Mouse (Mus musculus): ENCODE results near the gene Stxbp1.

Stxbp1 gene

GRCm38 (mm10) chr2:32795748-32796418, 51.2 kb downstream of the Stxbp1 start:
- CTCF ChIA-PET = interaction anchor here in 2 of 4 experiments (0.7 to 1.4 kb wide), 3 partner anchors 17 to 391 kb away, joined by 3 to 4 read pairs (median 3); partner anchors contain the start of gene Tor2a (in 1 of the 2)

GRCm38 (mm10) chr2:32791297-32791696, 55.7 kb downstream of the Stxbp1 start:
- CTCF ChIA-PET = interaction anchor here in 2 of 4 experiments (0.6 to 0.7 kb wide), 2 partner anchors 30 to 66 kb away, joined by 3 read pairs; no protein-coding TSS in a partner anchor
- POLR2A ChIA-PET = interaction anchor here in 1 of 4 experiments (1.5 kb wide), 1 partner anchor 13 kb away, joined by 4 read pairs; no protein-coding TSS in a partner anchor

More at GRCm38 (mm10) chr2:32795748-32796418, 51.2 kb downstream of the Stxbp1 start:
- POLR2A ChIA-PET = interaction anchor here in 1 of 4 experiments (0.8 to 1.6 kb wide), 3 partner anchors 11 to 168 kb away, joined by 3 read pairs; no protein-coding TSS in a partner anchor

- POLR2A ChIA-PET = interaction anchor here in 2 of 4 experiments (1.1 to 2.9 kb wide), 7 partner anchors 9 to 218 kb away, joined by 3 to 11 read pairs (median 3); partner anchors contain the start of gene Dpm2 (in 1 of the 2)
- CTCF ChIA-PET = interaction anchor here in 3 of 4 experiments (1.0 to 4.4 kb wide), 11 partner anchors 9 to 140 kb away, joined by 3 to 24 read pairs (median 8); partner anchors contain the start of gene Tor2a (in 1 of the 3)
Observed at GRCm38 (mm10) chr2:32788581-32788980, 58.5 kb downstream of the Stxbp1 start.

DNA sequence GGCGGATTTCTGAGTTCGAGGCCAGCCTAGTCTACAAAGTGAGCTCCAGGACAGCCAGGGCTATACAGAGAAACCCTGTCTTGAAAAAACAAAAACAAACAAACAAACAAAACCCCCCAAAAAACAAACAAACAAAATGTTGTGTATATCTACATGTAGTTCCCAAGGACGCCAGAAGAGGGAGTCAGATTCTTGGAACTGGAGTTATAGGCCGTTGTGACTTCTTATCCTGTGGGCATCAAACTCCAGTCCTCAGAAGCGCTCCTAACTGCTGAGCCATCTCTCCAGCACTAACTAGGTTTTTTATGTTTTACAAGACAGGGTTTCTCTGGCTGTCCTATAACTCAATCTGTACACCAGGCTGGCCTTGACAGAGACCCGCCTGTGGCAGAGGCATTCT, 59.9 kb downstream of the Stxbp1 start:
- POLR2A ChIA-PET = interaction anchor here in 3 of 4 experiments (0.6 to 2.9 kb wide), 17 partner anchors 13 to 471 kb away, joined by 3 to 11 read pairs (median 3); partner anchors contain the start of gene Dpm2 (in 1 of the 3)

GRCm38 (mm10) chr2:32784048-32784681, 62.9 kb downstream of the Stxbp1 start, which contains the start of gene Cfap157:
Gene Cfap157 (minus strand): TSS chr2:32784428.
- POLR2A ChIA-PET = interaction anchor here in 2 of 4 experiments (0.5 to 2.6 kb wide), 9 partner anchors 10 to 1978 kb away, joined by 3 to 9 read pairs (median 4); partner anchors contain the start of genes Lrsam1 (in 1 of the 2) and Rpl12 (in 1 of the 2)
- CTCF ChIA-PET = interaction anchor here (0.6 to 2.8 kb wide), 10 partner anchors 13 to 209 kb away, joined by 3 to 9 read pairs (median 3); partner anchors contain the start of gene Pip5kl1 (in 1 of the 4)

More for the DNA sequence above, 59.9 kb downstream of the Stxbp1 start:
- CTCF ChIA-PET = interaction anchor here (0.6 to 4.4 kb wide), 40 partner anchors 8 to 504 kb away, joined by 3 to 24 read pairs (median 4); partner anchors contain the start of gene Tor2a (in 1 of the 4)

- CTCF ChIA-PET = interaction anchor here (0.7 to 5.2 kb wide), 43 partner anchors 10 to 682 kb away, joined by 3 to 98 read pairs (median 5); partner anchors contain the start of genes Tor2a (in 2 of the 4) and 9430097D07Rik (in 1 of the 4)
- POLR2A ChIA-PET = interaction anchor here (0.5 to 2.1 kb wide), 27 partner anchors 11 to 676 kb away, joined by 3 to 14 read pairs (median 3); partner anchors contain the start of genes Tor2a (in 2 of the 4), Cdk9 (in 1 of the 4), Fpgs (in 1 of the 4) and Garnl3 (in 1 of the 4)
Observed at GRCm38 (mm10) chr2:32781710-32782109, 65.3 kb downstream of the Stxbp1 start.

DNA sequence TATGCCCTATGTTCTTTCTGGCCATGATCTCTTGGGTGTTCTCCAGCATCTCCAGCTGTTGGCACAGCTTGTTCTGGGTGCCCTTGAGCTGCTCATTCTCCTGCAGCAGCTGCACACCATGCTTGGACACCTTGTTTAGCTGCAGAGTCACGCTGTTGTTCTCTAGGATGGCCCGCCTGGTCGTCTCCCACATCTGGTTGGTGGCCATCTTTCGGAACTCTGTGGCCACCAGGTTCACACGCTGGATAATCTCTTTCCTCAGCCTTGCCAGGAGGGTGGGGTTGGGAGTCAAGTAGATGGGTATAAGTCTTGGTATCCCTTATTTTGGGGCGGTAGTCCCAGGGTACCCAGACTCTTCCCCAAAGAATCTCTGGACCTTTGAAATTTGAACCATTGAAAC, 67.3 kb downstream of the Stxbp1 start:
- CTCF ChIA-PET = interaction anchor here (0.5 to 5.2 kb wide), 45 partner anchors 8 to 570 kb away, joined by 3 to 98 read pairs (median 5); partner anchors contain the start of genes Tor2a (in 2 of the 4) and Pip5kl1 (in 1 of the 4)
- POLR2A ChIA-PET = interaction anchor here in 3 of 4 experiments (0.7 to 2.3 kb wide), 13 partner anchors 8 to 182 kb away, joined by 3 to 10 read pairs (median 4); partner anchors contain the start of genes Lrsam1 (in 3 of the 3) and Rpl12 (in 3 of the 3)

DNA sequence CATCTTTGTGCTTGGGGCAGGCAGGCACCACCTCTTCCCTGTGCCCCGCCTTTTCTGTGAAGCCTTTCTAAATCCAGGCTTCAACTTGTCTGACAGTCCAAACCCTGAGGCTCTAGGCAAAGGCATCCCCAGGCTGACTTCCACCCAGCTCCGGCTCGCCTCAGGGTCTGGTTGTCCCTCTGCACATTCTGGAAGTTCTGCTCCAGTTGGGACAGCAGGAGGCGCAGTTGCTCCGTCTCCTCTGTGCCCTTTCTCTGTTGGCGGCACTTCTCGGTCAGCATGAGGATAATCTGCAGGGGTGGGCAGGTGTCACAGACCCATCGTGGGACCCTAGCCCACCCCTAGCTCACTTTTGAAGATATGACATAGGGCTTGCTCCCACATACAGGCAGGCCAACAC, 67.9 kb downstream of the Stxbp1 start:
- ChIA-PET POLR2A (interaction anchor here in 3 of 4 experiments (0.7 to 2.3 kb wide), 22 partner anchors 16 to 184 kb away, joined by 3 to 9 read pairs (median 3); partner anchors contain the start of genes Lrsam1 (in 2 of the 3), Rpl12 (in 2 of the 3), Cdk9 (in 1 of the 3) and Tor2a (in 1 of the 3)), CTCF (interaction anchor here (0.5 to 5.2 kb wide), 72 partner anchors 9 to 623 kb away, joined by 3 to 98 read pairs (median 4); partner anchors contain the start of genes Tor2a (in 3 of the 4), Cdk9 (in 1 of the 4) and Garnl3 (in 1 of the 4))

DNA sequence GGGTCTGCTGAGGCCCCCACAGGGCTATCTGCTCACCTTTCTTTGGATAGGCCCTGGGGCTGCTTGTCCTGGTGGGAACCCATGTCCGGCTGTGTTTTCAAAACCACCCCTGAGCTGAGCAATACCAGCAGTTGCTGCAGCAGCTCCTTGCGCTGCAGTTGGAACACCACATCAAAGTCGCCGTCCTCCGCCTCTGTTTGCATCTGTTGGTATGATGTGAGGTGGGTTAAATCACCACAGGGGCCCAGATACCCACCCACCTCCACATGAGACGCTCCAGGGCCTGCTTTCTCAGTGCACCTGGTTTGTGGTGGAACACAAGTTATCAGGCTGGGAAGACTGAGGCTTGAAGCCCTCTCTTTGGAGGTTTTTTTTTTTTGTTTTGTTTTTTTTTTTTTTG, 69.0 kb downstream of the Stxbp1 start:
- ChIA-PET POLR2A (interaction anchor here in 2 of 4 experiments (0.9 to 2.3 kb wide), 7 partner anchors 21 to 184 kb away, joined by 3 to 6 read pairs (median 3); partner anchors contain the start of genes Lrsam1 (in 1 of the 2), Rpl12 (in 1 of the 2) and Tor2a (in 1 of the 2)), CTCF (interaction anchor here (0.5 to 5.2 kb wide), 17 partner anchors 8 to 624 kb away, joined by 3 to 98 read pairs (median 8); partner anchors contain the start of gene Tor2a (in 1 of the 4))

- CTCF ChIA-PET = interaction anchor here in 1 of 4 experiments (1.7 to 1.8 kb wide), 2 partner anchors 68 to 83 kb away, joined by 5 to 7 read pairs; no protein-coding TSS in a partner anchor
- POLR2A ChIA-PET = interaction anchor here in 3 of 4 experiments (0.6 to 1.5 kb wide), 7 partner anchors 9 to 132 kb away, joined by 3 to 6 read pairs (median 3); partner anchors contain the start of gene Eng (in 1 of the 3)
Observed at GRCm38 (mm10) chr2:32776192-32776591, 70.9 kb downstream of the Stxbp1 start.

- CTCF ChIA-PET = interaction anchor here in 3 of 4 experiments (0.5 to 2.5 kb wide), 15 partner anchors 11 to 192 kb away, joined by 3 to 7 read pairs (median 4); partner anchors contain the start of gene Tor2a (in 2 of the 3)
Observed at GRCm38 (mm10) chr2:32775359-32776074, 71.5 kb downstream of the Stxbp1 start, which contains the start of the genes Ttc16 and Ptrh1. Gene Ttc16 (minus strand): TSS chr2:32775633. Gene Ptrh1 (plus strand): TSS chr2:32775786.

DNA sequence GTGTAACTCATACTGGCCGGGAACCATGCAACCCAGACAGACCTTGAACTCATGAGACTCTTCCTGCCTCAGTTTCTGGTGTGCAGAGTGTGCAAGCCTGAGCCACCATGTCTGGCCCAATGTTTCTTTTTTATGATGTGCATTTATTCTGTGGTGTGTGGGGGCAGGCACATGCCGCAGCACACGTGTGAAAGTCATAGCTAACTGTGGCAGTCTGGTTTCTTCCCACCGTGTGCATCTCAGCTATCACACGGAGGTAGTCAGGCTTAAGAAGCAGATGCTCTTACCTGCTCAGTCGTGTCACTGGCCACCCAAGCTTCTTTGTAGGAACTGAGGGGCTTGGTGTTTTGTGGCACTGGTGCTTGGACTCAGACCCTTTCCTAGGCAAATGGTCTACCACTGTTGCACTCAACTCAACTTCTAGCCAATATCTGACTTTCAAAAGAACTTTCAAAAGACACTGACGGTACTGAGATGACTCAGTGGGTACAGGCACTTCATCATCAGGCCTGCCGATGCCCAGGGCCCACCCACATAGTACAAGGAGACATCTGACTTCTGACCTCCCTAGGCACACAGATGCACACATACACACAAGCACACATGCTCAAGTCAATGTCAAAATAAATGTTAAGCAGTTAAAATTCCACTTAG, 74.3 kb downstream of the Stxbp1 start:
- ChIA-PET POLR2A (interaction anchor here in 1 of 4 experiments (1.0 to 1.3 kb wide), 3 partner anchors 26 to 185 kb away, joined by 3 to 5 read pairs (median 5); partner anchors contain the start of gene St6galnac4), CTCF (interaction anchor here (0.5 to 2.1 kb wide), 6 partner anchors 15 to 135 kb away, joined by 3 to 12 read pairs (median 3); partner anchors contain the start of gene Tor2a (in 1 of the 4))

More at GRCm38 (mm10) chr2:32775359-32776074, 71.5 kb downstream of the Stxbp1 start, which contains the start of the genes Ttc16 and Ptrh1:
- POLR2A ChIA-PET = interaction anchor here in 3 of 4 experiments (0.5 to 1.8 kb wide), 22 partner anchors 8 to 852 kb away, joined by 3 to 6 read pairs (median 4); partner anchors contain the start of genes Lrsam1 (in 3 of the 3), Rpl12 (in 3 of the 3) and Tor2a (in 1 of the 3)

DNA sequence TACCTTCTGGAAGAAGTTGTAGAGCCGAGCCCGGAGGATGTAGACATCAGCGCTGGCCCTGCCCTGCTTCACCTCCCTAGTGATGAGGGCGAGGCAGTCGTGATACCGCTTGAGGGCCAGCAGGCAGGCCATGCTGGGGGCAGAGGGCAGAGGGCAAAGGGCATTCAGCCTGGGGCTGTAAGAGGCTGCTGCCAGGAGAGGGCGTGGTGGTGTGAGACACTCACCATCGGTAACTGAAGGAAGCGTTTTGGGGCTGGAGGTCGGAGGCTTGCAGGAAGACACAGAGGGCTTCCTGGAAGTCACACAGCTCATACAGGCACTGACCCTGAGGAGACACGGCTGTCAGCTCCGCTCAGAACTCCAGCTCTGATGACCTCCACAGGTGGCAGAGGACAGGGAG, 75.2 kb downstream of the Stxbp1 start:
- ChIA-PET CTCF (interaction anchor here (0.5 to 2.1 kb wide), 15 partner anchors 9 to 807 kb away, joined by 3 to 12 read pairs (median 4); partner anchors contain the start of genes Tor2a (in 2 of the 4) and Slc2a8 (in 1 of the 4)), POLR2A (interaction anchor here in 2 of 4 experiments (0.6 to 1.3 kb wide), 9 partner anchors 8 to 810 kb away, joined by 3 to 8 read pairs (median 3); partner anchors contain the start of genes Cdk9 (in 1 of the 2) and St6galnac4 (in 1 of the 2))

- ChIA-PET POLR2A (interaction anchor here in 1 of 4 experiments (1.0 to 4.3 kb wide), 5 partner anchors 13 to 108 kb away, joined by 3 to 28 read pairs (median 3); partner anchors contain the start of gene Tor2a), CTCF (interaction anchor here in 3 of 4 experiments (1.2 to 2.2 kb wide), 8 partner anchors 8 to 90 kb away, joined by 3 to 7 read pairs (median 5); partner anchors contain the start of gene Tor2a (in 3 of the 3))
Observed at GRCm38 (mm10) chr2:32769327-32770085, 77.5 kb downstream of the Stxbp1 start.

Data from embryonic stem cell, embryonic (primary cell).